Mouse (Mus musculus) gastrocnemius, postnatal 10 days (tissue): Measurements from ENCODE around the gene Aldh3a2. TPM values are rescaled to one million over a fixed set of nuclear protein-coding genes. Genes with fewer than 3 reads are reported as not detected.
"Not testable (repeated sequence)": the region's sequence is repeated elsewhere in the genome, so short reads cannot be mapped to it uniquely, and the experiment has no call there.

Experiments used
- DNase-seq: peaks from one replicate; pipeline ENCODE4 v3.0.0; 2021; ENCODE audit warnings: mixed read lengths
- total RNA-seq, 2 experiments: library from RNA; stranded (reverse); gene quantifications; 2 replicates each; pipeline ENCODE4 v1.2.3; 2021

The Aldh3a2 gene
- total RNA-seq, 2 experiments from 2014 or later: 18.6 to 22.6 TPM

GRCm38 (mm10) chr11:61212102-61212501 is 55.2 kb downstream of the Aldh3a2 start:
- no peak for DNase-seq

DNA sequence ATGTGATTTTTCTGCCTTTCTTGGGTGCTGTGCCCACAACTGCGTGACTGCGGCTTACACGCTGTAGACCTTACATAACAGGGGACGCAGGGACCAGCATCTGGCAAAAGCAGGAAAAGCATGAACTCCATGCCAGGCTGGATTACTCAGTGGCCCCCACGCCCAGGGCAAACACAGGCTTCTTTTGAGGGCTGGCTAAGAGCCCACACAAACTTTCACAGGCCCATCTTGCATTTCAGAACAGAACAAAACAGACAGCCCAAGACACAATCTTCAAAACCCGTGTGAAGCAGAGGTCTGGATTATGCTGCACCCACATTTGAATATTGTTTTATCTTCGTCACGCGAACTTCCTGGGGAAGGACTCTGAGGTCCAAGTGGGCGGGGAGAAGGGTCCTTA is 58.9 kb downstream of the Aldh3a2 start:
- DNase-seq: no peak

- no peak for DNase-seq
Measured at GRCm38 (mm10) chr11:61207487-61208246, 59.6 kb downstream of the Aldh3a2 start, which contains the start of gene Aldh3a1. Gene Aldh3a1 (plus strand): TSS chr11:61207537.

DNA sequence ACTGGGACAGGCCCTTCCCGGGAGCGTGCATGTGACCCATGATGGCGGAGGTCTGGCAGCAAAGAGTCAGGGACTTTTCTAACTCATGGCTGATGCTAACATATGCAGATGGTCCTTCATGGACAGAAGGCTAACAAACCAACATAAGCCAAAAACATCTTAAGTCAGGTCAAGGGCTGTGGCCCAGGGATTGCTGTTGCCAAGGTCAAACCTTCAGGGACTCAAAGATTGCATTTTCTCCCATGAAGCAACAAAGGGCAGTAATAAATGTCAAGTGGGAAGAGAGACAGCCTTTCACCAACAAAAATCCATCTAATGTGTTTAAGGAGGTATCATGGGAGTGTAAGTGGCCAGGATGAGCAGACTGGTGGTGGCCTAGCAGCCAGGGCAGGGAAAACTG is 61.1 kb downstream of the Aldh3a2 start:
- DNase-seq: no peak

- DNase-seq: no peak
Measured at GRCm38 (mm10) chr11:61205167-61205950, 61.9 kb downstream of the Aldh3a2 start.

DNA sequence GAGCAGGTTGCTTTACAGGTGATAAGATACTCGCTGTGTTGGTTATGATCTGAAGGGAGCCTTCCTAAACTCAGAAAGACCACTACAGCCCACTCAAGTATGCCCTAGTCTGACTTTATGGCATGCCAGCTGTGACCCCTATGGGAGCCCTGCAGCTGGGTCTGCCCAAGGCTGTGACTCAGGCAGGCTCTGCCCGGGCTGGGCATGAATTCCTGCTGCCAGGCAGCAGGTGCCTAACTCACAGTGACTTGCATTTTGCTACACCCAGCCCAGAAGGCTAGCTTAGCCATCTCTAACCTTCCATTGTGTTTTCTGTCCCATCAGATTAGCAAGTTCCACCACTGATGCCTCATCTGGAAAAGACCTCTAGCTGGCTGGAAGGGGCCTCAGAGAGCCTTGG is 64.5 kb downstream of the Aldh3a2 start:
- DNase-seq: no peak

DNA sequence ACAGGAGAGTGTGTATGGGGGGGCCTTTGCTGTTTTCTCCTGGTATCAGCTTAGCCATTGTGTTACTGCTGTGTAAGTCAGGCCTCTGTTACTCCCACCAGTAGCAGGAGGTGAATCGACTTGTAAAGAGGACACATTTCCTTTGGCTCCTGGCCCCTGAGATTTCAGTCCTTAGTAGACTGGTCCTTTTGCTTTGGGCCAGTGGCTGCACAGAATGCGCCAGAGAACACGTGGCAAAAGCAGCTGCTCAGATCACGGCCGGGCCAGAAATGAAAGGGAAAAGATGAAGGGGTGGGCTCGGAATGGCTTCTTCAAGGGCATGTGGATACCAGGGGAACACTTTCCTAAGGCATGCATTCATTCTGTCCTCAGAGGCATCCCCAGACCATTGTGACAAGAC is 65.1 kb downstream of the Aldh3a2 start:
- no peak for DNase-seq

DNA sequence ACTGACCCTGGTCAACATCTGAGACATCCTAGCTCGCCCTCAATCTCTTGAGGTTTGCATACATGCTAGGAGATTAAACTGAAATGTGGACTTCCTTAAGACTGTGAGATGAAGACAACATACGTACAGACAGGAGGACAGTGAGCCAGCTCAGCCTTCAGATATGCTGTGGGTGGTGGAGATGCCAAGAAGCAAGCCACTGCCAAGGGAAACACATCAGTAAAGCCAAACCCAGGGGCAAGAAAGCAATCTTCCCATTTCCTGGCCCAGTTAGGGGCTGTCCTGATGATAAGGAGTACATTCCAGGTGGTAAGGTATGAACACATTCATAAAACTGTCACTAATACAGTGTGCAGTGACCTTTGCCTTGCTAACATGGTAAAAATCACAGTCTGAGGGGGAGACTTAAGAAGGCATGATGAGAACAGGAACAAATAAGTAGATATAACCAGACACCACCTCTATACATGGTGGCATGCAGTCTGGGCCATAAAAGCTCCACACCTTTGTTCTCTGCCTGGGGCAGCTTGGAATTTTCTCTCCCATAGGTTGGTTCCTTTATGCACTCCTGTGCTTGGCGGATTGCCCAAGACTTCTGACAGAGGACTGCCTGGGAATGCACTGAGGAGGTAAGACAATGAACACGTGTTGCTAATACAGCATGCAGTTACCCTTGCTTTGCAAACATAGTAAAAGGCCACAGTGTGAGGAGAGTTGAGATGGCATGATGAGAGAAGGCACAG is 67.5 kb downstream of the Aldh3a2 start:
- no peak for DNase-seq

GRCm38 (mm10) chr11:61197935-61198334 is 69.3 kb downstream of the Aldh3a2 start:
- DNase-seq: no peak

DNA sequence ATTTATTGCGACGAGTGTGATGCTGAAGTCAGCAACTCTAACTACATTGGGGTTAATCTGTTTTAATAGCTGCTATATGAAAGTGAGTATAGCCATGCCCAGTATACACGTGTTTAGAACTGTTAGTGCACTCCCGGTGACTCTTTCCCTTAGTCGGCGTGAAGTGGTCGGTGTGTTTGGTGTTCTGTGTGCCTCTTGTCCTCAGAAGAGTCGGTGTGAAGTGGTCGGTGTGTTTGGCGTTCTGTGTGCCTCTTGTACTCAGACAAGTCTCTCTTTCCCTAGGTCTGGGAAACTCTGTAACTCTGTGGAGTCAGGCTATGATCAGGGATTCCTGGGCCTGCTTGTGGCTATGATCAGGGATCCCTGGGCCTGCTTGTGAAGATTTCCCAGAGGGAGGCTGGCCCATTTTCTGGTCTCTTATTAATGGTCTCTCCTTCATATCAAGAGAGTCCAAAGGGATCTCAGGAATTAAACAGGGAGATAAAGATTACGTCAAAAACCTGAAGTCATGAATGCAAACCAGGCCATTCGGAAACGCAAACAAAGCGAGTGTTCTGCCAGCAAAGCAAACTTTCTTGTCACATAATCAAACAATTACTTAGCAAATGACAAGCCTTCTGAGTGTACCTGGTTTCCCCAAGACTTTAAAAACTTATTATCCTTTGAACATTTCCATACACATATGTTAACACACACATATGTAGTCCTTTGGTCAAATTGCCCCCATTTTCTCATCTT is 70.5 kb downstream of the Aldh3a2 start:
- DNase-seq: no peak

- peak; percentile 88 for DNase-seq
Measured at GRCm38 (mm10) chr11:61193392-61193791, 73.9 kb downstream of the Aldh3a2 start.

GRCm38 (mm10) chr11:61192779-61193178 is 74.5 kb downstream of the Aldh3a2 start:
- no peak for DNase-seq

DNA sequence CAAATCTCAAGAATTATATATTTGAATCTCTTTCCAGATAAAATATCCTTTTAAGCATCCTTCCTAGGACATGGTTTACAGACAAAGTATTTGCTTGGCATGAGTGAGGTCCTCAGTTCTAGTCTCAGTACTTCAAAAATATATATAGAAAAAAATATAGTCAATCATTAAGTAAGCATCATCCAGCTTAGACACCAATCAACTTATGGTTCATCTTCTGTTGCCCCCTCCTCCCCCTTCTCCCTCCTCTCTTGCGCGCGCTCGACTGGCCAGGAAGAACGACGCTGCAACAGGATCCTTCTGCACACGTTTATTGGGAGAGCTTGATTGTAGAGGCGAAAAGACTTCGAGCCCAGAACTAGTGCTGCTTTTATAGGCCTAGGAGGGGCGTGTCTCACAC is 75.1 kb downstream of the Aldh3a2 start:
- DNase-seq: not testable (repeated sequence)

DNA sequence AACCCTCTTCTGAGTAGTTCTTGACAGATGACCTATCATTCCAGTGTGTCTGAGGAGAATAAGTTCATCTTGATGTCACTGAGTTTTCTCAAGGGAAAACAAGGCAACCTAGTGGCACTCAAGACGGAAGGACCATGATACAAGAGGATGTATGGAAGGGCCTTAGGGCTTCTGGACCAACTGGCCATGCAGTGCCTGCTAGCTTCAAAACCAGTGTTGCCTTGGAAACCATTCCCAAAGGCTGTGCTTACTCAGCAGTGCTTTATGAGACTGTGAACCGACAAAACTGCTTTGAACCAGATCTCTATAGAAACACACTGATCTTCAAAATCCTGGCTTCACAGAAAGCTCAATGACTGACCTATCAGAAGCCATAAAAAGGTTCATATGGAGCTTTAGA is 76.5 kb downstream of the Aldh3a2 start:
- DNase-seq: no peak

DNA sequence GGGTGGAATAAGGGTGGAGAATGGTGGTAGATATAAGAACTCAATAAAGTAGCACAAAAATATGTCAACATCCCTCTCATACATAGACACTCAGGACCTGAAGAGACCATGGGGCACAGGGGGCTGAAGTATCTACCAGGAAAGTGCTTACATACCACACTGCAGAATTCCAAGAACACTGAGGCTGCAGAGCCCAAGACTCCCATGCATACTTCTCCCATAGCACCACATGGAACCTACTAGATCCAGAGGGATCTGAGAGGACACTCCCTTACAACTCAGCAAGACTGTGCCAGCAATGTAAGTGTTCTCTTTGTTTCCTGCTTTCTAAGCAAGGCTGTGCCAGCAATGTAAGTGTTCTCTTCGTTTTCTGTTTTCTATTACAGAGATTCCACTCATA is 83.4 kb downstream of the Aldh3a2 start:
- no peak for DNase-seq

DNA sequence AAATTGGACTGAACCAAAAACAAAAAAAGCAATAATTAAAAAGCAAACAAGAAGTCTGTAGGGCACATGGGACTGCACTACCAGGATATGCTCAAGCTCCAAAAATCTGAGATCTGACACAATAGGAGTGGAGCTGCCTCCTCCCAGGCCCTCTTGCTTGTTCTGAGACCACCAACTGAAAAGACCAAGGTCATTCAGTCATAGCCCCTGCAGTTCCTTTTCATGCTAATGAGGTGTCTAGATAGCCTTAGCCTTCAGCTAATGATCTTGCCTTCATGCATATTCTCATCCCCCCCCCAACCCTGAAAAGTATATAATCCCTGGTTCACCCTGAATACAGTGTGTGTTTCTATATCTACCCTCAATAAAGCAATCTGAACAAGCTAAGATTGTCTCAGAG is 85.6 kb downstream of the Aldh3a2 start:
- DNase-seq: no peak

GRCm38 (mm10) chr11:61180361-61180760 is 86.9 kb downstream of the Aldh3a2 start:
- DNase-seq: no peak

GRCm38 (mm10) chr11:61176321-61176720 is 90.9 kb downstream of the Aldh3a2 start:
- no peak for DNase-seq

- no peak for DNase-seq
Measured at GRCm38 (mm10) chr11:61175778-61176177, 91.5 kb downstream of the Aldh3a2 start.

DNA sequence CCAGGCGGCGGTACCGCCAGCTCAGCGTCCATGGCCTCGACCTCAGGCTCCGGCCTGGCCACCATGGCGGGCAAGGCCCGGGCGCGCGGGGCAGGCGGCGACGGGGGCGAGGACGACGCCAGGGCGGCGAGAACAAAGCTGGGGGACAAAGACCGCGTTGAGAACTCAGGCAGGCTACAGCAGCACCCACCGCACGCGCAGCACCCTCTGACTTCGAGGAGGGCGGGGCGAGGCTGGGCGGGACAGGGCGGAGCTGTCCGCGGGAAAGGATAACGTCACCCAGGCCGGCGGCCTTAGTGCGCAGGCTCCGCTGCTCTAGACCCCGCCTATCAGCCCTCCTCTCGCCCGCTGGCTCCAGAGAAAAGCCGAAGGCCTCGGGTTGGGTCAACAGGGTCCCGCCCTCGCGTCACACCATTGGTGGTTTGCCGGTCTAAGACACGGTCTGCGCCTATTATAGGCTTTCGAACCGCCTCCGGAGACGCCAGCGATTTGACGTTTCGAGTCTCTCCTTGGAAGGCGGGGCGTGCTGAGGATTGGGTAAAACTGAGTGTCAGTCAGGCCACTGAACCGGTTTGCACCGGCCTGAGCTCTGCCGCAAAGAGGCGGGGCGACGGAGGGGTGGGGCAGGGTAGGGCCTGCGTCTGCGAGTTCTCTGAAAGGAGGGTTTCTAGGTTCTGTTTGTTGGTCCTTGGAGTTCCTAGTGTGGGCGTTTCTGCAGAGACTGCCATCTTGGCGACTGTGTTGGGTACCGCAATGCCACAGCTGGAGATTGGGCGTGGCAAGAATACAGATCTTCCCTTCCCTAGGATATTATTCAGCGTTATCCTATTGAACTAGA is 92.2 kb downstream of the Aldh3a2 start, which contains the start of gene Usp22:
Usp22 (minus strand) TSS at position 235 of the 838 bp plus-strand sequence.
- DNase-seq: peak; percentile 97

DNA sequence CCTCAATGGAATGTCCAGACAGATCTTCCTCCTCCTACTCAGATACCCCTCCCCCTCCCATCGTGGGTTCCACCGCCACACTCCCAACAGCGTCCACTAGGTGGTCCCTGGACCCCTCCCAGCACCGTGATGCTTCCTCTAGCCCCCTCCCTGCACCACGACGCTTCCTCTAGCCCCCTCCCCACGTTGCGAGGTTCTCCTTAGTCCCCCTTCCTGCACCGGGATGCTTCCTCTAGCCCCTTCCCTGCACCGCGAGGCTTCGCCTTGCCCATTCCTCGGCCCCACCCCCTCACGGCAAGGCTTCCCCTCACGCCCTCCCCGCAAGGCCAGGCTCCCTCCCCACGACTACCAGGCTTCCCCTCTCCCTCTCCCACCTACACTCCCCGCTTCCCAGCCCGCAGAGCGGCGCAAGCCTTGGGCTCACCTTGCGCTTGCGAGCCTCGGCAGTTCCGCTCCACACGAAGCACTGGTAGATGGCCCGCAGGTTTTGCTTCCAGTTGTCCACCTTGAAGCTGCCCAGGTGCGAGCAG is 92.9 kb downstream of the Aldh3a2 start:
- DNase-seq: peak; percentile 61
